Mouse (Mus musculus) urinary bladder, postnatal 36 days (tissue): ENCODE measurements at regions not wholly inside any gene's neighbourhood (a gene's known extent, or its start where the extent isn't known, plus 50 kb on each side); places are given as distances from the start of the nearest gene placed in this dataset.

Experiments
- DNase-seq, 2 experiments: peaks; one replicate each; pipeline ENCODE4 v3.0.0; 2022; ENCODE audit warnings: low spot score in 2 of 2, mixed read lengths in 1 of 2

DNA sequence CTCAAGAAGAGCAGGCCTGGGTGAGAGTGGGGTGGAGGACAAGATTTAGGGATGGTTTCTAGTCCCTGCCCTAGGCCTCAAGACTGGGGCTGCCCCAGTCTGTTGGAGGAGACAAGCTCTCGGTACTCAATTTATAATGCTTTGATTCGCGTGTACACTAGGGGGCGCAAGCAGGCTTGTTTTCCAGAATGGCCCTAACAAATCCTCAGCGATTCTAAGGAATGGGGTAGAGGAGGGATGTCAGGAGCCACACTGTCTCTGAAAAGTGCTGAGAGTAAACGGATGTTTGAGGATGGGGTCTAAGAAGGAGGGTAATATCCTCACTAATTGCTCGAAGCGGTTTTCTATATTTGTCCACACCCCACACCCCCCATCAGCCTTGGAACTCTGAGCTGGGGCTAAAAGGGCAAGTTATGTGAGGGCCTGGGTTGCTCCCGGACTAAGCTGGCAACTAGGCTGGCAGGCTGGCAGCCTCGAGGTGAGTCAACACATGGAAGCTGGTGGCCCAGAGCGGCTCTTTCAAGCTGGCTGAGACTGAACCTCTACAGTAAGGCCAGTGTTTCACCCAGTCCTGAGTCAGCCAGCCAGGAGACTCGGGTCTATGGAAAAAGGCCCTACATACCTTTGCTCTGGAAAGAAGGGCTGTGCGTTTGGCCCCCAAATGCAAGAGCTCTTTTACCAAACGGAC lies 176.7 kb downstream of the Ttc8 start:
- DNase-seq = peak; percentile 74 to 83

DNA sequence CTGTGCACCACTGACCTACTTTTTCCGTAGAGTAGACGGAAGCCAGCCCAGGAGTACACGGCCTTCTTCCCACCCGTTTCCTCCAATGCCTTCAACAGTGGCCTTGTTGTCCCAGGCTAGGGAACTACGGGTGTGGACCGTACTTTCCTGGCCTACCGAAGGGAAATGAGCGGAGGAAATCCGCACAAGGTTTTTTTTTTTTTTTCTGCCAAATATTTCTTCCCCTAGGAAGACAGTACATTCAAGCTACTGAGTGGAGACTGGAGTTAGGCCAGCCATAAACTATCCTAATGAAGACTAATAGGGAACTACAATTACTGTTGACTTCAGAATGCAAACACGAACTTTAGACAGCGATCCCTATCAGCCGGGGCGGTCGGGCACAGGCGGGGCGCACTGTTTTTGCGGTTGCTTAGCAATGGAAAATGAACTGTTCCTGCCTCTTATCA lies 177.3 kb downstream of the Ttc8 start:
- peak; percentile 15 to 51 for DNase-seq

DNA sequence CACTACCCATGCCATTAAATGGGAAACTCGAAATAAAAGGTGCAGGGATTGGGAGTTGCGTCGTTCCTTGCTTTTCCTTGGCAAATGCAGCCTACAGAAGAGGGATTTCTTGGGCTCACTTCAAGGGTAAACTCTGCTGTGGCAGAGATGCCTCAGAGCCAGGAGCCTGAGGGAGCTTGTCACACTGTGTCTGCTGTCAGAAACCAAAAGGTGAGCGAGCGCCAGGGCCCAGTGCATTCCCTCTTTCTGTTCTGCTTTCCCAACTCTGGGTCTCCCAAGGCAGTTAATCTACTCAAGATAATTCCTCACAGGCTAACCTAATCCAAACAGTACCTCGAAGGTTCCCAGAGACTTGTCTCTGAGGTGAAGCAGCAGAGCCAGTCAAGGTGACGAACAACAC lies 179.5 kb downstream of the Ttc8 start:
- no peak for DNase-seq

DNA sequence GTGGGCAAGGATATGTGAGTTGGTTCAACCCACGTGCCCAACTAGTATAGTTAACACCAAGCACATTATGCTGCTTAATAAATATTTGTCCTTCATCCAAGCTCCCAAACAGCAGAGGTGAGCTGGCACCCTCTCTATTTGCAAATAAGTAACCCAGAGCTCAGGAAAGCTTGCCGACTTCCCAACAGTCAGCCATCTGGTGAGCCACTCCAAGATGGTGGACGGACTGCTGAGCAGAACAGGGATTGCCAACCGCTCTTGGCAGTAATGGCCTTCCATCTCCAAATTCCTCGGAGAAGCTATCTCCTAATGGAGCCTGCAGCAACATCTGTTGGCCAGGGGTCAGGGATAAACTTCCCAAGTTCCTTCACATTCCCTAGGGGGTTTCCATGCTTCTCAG lies 188.2 kb downstream of the Ttc8 start:
- DNase-seq = no peak

DNA sequence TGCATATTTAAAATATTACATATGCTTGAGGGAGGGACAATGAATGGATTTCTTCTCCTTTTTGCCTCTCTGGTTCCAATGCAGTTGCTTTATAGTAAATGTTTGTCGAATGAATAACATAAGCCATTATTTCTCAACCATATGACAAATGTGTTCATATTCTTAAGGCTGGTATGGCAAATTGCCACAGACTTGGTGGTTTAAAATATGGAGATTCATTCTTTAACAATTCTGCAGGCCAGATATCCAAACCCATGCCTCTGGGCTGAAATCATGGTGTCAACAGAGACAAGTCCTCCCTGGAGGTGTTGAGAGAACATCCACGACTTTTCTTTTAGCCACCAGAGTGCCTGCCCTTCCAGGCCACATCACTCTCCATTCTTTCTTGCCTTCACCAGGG lies 193.4 kb downstream of the Ttc8 start:
- no peak for DNase-seq

DNA sequence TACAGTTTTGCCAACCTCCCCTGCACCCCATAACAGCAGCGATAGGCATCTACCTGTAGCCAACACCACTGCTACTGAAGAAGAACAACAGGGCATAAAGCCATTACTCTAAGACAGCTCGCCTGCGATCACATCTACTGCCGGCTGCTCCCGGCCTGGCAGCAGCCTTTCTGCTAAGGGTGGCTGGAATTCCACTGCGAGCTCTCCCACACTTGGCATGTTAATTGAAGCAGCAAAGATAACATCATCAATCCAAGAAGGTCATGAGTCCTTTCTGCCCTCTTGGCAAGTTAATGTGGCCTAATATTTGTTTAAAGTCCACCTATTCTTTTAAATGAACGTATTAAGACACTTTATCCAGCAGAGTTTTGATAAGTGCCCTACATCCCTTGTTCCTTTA lies 196.1 kb downstream of the Ttc8 start:
- DNase-seq = no peak

DNA sequence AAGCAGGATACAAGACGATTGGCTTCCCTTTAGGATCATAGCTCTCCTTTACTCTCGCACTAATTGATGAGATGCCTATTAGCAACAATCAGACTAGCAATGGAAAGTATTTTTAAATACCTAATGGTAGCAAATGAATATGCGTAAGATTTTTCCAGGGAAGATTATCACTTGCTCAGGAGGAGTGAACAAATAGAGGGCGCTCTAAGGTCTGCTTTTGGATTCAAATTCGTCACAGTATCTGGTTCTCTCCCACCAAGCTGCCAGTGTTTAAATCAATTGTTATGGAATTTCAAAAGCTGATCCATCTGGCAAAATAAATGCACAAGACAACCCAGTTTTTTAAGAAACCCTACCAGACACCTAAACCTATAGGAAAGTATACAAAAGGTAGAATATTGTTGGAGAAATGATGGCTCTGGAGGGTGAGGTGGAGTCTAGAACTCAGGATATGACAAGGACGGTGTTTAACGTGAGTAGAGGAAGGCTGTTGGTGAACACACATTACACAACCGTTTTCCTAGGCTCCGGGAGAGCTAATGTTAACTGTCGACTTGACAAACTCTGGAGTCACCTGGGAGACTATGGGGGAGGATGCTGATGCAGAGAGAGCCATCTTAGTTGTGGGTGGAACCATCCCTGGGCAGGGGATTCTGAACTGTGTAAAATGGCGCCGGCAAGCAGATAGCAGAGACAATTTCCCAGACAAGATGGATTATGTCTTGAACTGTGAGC lies 198.2 kb downstream of the Ttc8 start:
- DNase-seq = no peak

DNA sequence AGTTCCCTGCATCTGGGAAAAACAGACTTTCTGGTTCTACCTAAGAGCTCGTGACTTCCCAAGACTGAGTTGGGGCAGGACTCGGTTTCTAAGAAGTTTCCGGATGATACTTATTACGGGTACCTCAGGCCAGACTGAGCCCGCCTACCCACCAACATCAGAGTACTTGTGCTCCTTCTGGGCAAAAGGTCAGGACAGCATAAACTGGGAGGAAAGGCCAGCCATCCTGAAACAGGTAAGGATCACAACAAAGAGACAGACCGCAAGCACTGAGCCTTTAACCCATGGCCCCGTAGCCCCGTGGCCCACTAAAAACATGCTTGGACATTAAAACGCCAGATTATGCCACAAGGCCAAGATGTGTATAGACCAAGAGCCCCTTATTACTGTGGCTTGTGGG lies 199.6 kb downstream of the Ttc8 start:
- no peak for DNase-seq

DNA sequence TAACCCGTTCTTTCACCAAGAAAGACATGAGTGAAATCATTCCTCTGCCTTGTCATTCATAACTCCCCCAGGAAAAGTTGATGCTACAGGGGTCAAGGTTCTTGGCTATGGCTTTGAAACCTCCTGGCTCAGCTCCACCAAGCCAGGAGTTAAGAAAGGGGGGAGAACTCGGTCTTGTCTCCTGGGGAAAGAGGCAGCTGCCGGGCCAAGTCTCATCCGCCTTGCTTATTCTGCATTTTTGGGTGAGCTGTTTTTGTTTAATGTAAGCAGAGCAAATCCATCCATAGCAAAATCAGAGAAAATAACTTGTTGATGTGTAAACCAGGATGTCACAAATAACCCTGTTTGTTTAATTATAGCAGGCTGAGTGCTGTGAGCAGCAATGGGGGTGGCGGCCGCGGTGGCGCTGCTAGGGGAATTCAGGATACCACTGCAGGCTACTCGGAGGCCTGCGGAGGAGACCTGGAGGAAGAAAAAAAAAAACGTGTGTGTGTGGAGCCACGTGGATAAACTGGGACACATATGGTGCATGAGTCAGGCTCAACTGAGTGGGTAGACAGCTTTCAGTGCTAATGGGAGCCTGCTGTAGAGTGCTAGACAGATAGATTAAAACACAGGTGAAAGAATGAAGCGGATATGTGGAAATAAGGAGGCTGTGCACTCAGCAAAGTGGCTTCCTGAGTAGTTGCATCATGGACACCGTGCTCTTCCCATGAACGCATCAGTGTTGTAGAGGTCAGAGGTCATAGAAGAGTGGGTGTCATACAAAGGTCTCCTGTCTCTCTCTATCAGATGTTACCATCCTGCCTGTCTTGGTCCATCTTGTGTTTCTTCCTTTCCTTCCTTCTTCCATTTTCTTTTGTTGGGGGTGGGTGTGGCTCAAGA lies 203.5 kb downstream of the Ttc8 start:
- peak in 1 of 2 experiments; percentile 31 for DNase-seq

DNA sequence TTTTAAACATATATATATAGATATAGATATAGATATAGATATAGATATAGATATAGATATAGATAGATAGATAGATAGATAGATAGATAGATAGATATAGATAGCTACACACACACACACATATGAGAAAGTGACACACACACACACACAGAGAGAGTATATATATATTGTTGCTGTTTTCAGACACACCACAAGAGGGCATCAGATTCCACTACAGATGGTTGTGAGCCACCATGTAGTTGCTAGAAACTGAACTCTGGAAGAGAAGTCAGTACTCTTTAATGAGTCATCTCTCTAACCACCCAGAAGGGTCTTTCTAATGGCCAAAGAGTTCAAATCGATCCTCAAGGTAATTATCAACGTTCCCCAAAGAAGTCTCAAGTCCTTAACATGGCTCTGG lies 205.8 kb downstream of the Ttc8 start:
- no peak for DNase-seq
